Mouse (Mus musculus) hindbrain, embryonic 14.5 days (tissue): Measurements from ENCODE around the gene Mical2. TPM values are rescaled to one million over a fixed set of nuclear protein-coding genes. Genes with fewer than 3 reads are reported as not detected.

Experiments used
- ATAC-seq: fragments of 200-750 bp; cut with Nextera tagmentation; 2 replicates; pipeline ENCODE4 v1.8.0; 2017; ENCODE audit warnings: moderate number of reproducible peaks, mild to moderate bottlenecking, moderate TSS enrichment, moderate library complexity; ENCODE audit not compliant: low FRiP score
- DNase-seq: peaks from one replicate; pipeline ENCODE4 v3.0.0-alpha.2; 2015; ENCODE audit warnings: low spot score
- H3K27ac ChIP-seq: fragments of 300-500 bp; sonication (generic); 2 replicates; pipeline ENCODE4 v1.5.1; 2014; ENCODE audit warnings: mild to moderate bottlenecking, moderate library complexity
- H3K27me3 ChIP-seq: fragments of 300-500 bp; sonication (generic); 2 replicates; pipeline ENCODE4 v1.6.1; 2014; ENCODE audit warnings: mild to moderate bottlenecking, low read length, mixed read lengths; ENCODE audit not compliant: control insufficient read depth, insufficient read depth
- H3K36me3 ChIP-seq: fragments of 300-500 bp; sonication (generic); replicated peaks from 2 replicates; pipeline ENCODE4 v1.6.1; 2014; ENCODE audit not compliant: control insufficient read depth, insufficient read depth
- H3K4me1 ChIP-seq: fragments of 300-500 bp; sonication (generic); replicated peaks from 2 replicates; pipeline ENCODE4 v1.6.1; 2014; ENCODE audit warnings: antibody characterized with exemption, low read length, mixed read lengths; ENCODE audit not compliant: control insufficient read depth, insufficient read depth
- H3K4me2 ChIP-seq: fragments of 300-500 bp; sonication (generic); replicated peaks from 2 replicates; pipeline ENCODE4 v1.6.1; 2014; ENCODE audit warnings: mild to moderate bottlenecking, moderate library complexity
- H3K4me3 ChIP-seq: fragments of 300-500 bp; sonication (generic); replicated peaks from 2 replicates; pipeline ENCODE4 v1.5.1; 2014; ENCODE audit warnings: mild to moderate bottlenecking, low read length
- H3K9ac ChIP-seq: fragments of 300-500 bp; sonication (generic); 2 replicates; pipeline ENCODE4 v1.6.1; 2014
- H3K9me3 ChIP-seq: fragments of 300-500 bp; sonication (generic); 2 replicates; pipeline ENCODE4 v1.6.1; 2016; ENCODE audit warnings: low read length; ENCODE audit not compliant: control insufficient read depth
- WGBS: fragments of 180-500 bp; shearing (Covaris S2); extraction: QIAGEN DNeasy Blood & Tissue Kit; methylation state at CpG from one replicate; pipeline ENCODE4 v1.1.7; 2014; 5-methylcytosine and 5-hydroxymethylcytosine counted together
- polyA plus RNA-seq: library from polyadenylated mRNA; unstranded; fragments of >200 nt; fragmentation: Nextera tagmentation; extraction: Ambion mirVana; gene quantifications from 2 replicates; pipeline ENCODE4 v1.2.1, GENCODE M21; 2014

Mical2 gene
- polyA plus RNA-seq, 1 experiment from 2014 or later, result 4.0 TPM

DNA sequence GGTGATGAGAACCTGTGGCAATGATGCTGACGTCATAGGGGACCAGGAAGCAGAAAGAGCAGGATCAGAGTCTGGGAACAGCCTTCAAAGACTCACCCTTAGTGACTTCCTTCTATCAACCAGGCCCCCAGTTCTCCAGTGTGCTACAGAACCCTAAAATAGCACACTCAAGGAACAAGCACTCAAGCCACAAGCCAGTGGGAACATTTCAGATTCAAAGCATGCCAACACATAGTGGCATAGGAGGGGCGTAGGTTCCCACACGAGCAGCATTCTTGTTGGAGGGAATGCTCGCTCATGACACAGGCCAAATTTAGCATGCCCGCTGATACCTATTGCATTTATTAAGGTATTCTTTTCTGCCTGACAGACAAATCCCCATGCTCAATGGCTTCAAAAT, 35.5 kb downstream of the Mical2 start:
- Histone ChIP-seq H3K4me3 (no peak overlapping the region), H3K4me1 (no peaks in the 10 kb centered on the region), H3K27me3 (no peaks in the 10 kb centered on the region), H3K36me3 (no peaks in the 10 kb centered on the region), H3K9me3 (no peaks in the 10 kb centered on the region), H3K9ac (no peak overlapping the region), H3K27ac (no peak overlapping the region), H3K4me2 (no peak overlapping the region)
- no peak for ATAC-seq
- no peak for DNase-seq
- WGBS, result 84% methylated on average over 5 of the region's 5 CpGs

- Histone ChIP-seq H3K9me3 (no peaks in the 10 kb centered on the region), H3K4me3 (no peak overlapping the region), H3K9ac (no peak overlapping the region), H3K27me3 (no peaks in the 10 kb centered on the region), H3K4me1 (no peaks in the 10 kb centered on the region; the same call in 1 of the 2 replicates), H3K27ac (no peak overlapping the region), H3K4me2 (no peak overlapping the region), H3K36me3 (no peaks in the 10 kb centered on the region)
- ATAC-seq, result no peak
- no peak for DNase-seq
- 89% methylated on average over 5 of the region's 5 CpGs for WGBS
Measured at GRCm38 (mm10) chr7:112267266-112267665, 41.6 kb downstream of the Mical2 start.

GRCm38 (mm10) chr7:112268761-112269425, 43.2 kb downstream of the Mical2 start:
- Histone ChIP-seq H3K9ac (no peak overlapping the region), H3K27me3 (no peaks in the 10 kb centered on the region), H3K36me3 (no peaks in the 10 kb centered on the region), H3K9me3 (no peaks in the 10 kb centered on the region), H3K4me1 (peaks cover 7% of the 10 kb centered on the region; the same call in 1 of the 2 replicates), H3K27ac (no peak overlapping the region), H3K4me2 (no peak overlapping the region), H3K4me3 (no peak overlapping the region)
- WGBS, result 87% methylated on average over 15 of the region's 15 CpGs
- ATAC-seq, result no peak
- no peak for DNase-seq

DNA sequence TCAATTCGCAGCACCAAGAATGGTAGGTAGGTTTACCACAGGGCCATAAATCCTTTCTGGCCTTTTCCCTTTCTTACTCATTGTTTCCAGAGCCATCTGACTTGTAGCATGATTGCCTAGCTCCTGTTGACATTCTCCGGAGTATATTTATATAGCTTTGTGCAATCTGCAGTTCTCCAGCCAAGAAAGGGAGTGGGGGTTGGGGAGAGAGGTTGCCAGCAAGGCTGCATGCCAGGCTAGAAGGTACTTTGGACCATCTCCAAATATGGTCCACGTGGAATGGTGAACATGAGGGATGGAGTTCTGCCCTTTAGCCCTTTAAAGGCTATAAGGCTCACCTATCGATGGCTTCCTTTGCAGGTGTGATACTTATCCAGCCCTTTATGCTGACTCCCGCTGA, 45.2 kb downstream of the Mical2 start:
- H3K4me2 ChIP-seq, result no peak overlapping the region
- H3K36me3 ChIP-seq, result no peaks in the 10 kb centered on the region
- 84% methylated on average over 5 of the region's 5 CpGs for WGBS
- no peak for ATAC-seq
- no peak overlapping the region for H3K27ac ChIP-seq
- DNase-seq, result no peak
- no peaks in the 10 kb centered on the region for H3K27me3 ChIP-seq
- no peaks in the 10 kb centered on the region for H3K9me3 ChIP-seq
- H3K4me1 ChIP-seq, result peaks cover 16% of the 10 kb centered on the region; the same call in 1 of the 2 replicates
- no peak overlapping the region for H3K4me3 ChIP-seq
- H3K9ac ChIP-seq, result no peak overlapping the region

DNA sequence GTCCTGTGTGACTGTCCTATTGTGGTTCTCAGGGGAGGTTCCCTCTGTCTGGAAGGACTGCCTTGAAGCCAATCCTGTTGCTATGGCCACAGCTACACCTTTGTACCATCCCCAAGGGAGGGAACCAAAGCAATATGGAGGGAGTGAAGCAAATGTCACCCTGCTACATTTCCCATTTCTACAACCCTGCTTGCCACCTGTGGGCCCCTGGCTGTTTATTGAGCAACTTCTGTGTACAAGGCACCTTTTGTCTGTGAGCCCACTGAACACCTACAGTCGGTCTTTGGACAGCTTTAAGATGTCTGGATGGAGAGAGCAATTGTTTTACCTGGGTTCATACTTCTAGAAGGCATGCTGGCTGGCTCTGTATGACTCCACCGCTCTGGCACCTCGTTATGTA, 46.0 kb downstream of the Mical2 start:
- peaks cover 16% of the 10 kb centered on the region; the same call in 1 of the 2 replicates for H3K4me1 ChIP-seq
- no peak overlapping the region for H3K27ac ChIP-seq
- no peak overlapping the region for H3K4me2 ChIP-seq
- no peak overlapping the region for H3K9ac ChIP-seq
- H3K9me3 ChIP-seq, result no peaks in the 10 kb centered on the region
- WGBS, result 84% methylated on average over 3 of the region's 3 CpGs
- no peak overlapping the region for H3K4me3 ChIP-seq
- no peak for ATAC-seq
- DNase-seq, result no peak
- no peaks in the 10 kb centered on the region for H3K27me3 ChIP-seq
- no peaks in the 10 kb centered on the region for H3K36me3 ChIP-seq

- 17% methylated on average over 5 of the region's 5 CpGs for WGBS
Measured at GRCm38 (mm10) chr7:112272692-112273091, 47.0 kb downstream of the Mical2 start.

DNA sequence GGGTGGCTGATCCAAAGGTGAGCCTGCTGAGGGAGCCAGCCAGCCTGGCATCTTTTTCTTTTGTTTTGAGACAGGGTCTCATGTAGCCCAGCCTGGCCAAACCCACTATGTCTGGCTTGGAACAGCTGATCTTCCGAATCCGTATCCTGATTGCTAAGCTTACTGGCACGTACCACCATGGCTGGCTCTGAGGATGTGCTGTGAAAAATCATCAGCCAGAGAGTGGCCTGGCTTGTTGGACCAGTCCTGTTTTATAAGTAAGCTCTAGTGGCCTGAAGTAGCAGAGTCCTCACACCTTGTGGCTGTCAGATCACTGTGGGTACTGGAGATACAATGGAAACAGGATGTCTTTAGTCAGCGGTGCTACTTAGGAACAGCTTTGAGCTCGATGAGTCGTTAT, 47.8 kb downstream of the Mical2 start:
- DNase-seq (no peak), ATAC-seq (no peak)
- Histone ChIP-seq H3K36me3 (no peaks in the 10 kb centered on the region), H3K4me2 (no peak overlapping the region), H3K4me3 (no peak overlapping the region), H3K27me3 (no peaks in the 10 kb centered on the region), H3K9ac (no peak overlapping the region), H3K9me3 (no peaks in the 10 kb centered on the region), H3K4me1 (peaks cover 16% of the 10 kb centered on the region; the same call in 1 of the 2 replicates), H3K27ac (no peak overlapping the region)
- WGBS, result 78% methylated on average over 6 of the region's 6 CpGs

More at GRCm38 (mm10) chr7:112272692-112273091, 47.0 kb downstream of the Mical2 start:
- peak; percentile 24; the same call in 1 of the 2 replicates for ATAC-seq
- Histone ChIP-seq H3K4me3 (no peak overlapping the region), H3K36me3 (no peaks in the 10 kb centered on the region), H3K27me3 (no peaks in the 10 kb centered on the region), H3K9me3 (no peaks in the 10 kb centered on the region), H3K9ac (no peak overlapping the region), H3K27ac (no peak overlapping the region), H3K4me2 (no peak overlapping the region), H3K4me1 (peaks cover 16% of the 10 kb centered on the region; the same call in 1 of the 2 replicates)
- peak; percentile 38 for DNase-seq

- DNase-seq, result no peak
- H3K27ac ChIP-seq, result no peak overlapping the region
- H3K4me1 ChIP-seq, result peaks cover 16% of the 10 kb centered on the region; the same call in 1 of the 2 replicates
- 34% methylated on average over 2 of the region's 2 CpGs for WGBS
- no peak overlapping the region for H3K4me2 ChIP-seq
- no peaks in the 10 kb centered on the region for H3K36me3 ChIP-seq
- no peaks in the 10 kb centered on the region for H3K9me3 ChIP-seq
- no peak overlapping the region for H3K4me3 ChIP-seq
- ATAC-seq, result no peak
- H3K27me3 ChIP-seq, result no peaks in the 10 kb centered on the region
- H3K9ac ChIP-seq, result no peak overlapping the region
Measured at GRCm38 (mm10) chr7:112274611-112275010, 49.0 kb downstream of the Mical2 start.

GRCm38 (mm10) chr7:112275093-112275492, 49.4 kb downstream of the Mical2 start:
- DNase-seq, result no peak
- Histone ChIP-seq H3K36me3 (no peaks in the 10 kb centered on the region), H3K27ac (no peak overlapping the region), H3K4me3 (no peak overlapping the region), H3K4me2 (no peak overlapping the region), H3K9me3 (no peaks in the 10 kb centered on the region), H3K27me3 (no peaks in the 10 kb centered on the region), H3K9ac (no peak overlapping the region), H3K4me1 (peaks cover 16% of the 10 kb centered on the region; the same call in 1 of the 2 replicates)
- 73% methylated on average over 3 of the region's 3 CpGs for WGBS
- no peak for ATAC-seq
